Mouse (Mus musculus): Measurements from ENCODE around the gene 2310033P09Rik.

GRCm38 (mm10) chr11:59159558-59159957, 48.6 kb upstream of the 2310033P09Rik start:
- TF ChIP-seq CTCF (IDR thresholded peaks at IDR 0.05; ENCODE audit: extremely low read depth, insufficient read length, insufficient replicate concordance, low read depth, low read length) (no peak), POLR2A (IDR thresholded peaks at IDR 0.05; ENCODE audit: low read depth, low read length) (no peak)
